Mouse (Mus musculus) liver, postnatal 0 days (tissue): ENCODE data around the gene Dmbt1. TPM values are rescaled to one million over a fixed set of nuclear protein-coding genes. Genes with fewer than 3 reads are reported as not detected.
"Not testable (repeated sequence)": the region's sequence is repeated elsewhere in the genome, so short reads cannot be mapped to it uniquely, and the experiment has no call there.

Source experiments
- ATAC-seq: fragments of 200-750 bp; cut with Nextera tagmentation; 2 replicates; pipeline ENCODE4 v1.8.0; 2017; ENCODE audit warnings: mild to moderate bottlenecking, moderate library complexity
- DNase-seq: peaks from one replicate; pipeline ENCODE4 v3.0.0-alpha.2; 2016
- H3K27ac ChIP-seq: fragments of 300-500 bp; sonication (generic); 2 replicates; pipeline ENCODE4 v1.5.1; 2014; ENCODE audit warnings: antibody characterized with exemption, moderate library complexity, mild to moderate bottlenecking, low read depth
- H3K27me3 ChIP-seq: fragments of 300-500 bp; sonication (generic); 2 replicates; pipeline ENCODE4 v1.6.1; 2014; ENCODE audit warnings: low read length, control low read depth, mixed read lengths; ENCODE audit not compliant: insufficient read depth
- H3K36me3 ChIP-seq: fragments of 300-500 bp; sonication (generic); replicated peaks from 2 replicates; pipeline ENCODE4 v1.6.1; 2014; ENCODE audit warnings: mild to moderate bottlenecking, control low read depth, low read length, moderate library complexity, mixed read lengths; ENCODE audit not compliant: insufficient read depth
- H3K4me1 ChIP-seq: fragments of 300-500 bp; sonication (generic); 2 replicates; pipeline ENCODE4 v1.6.1; 2014; ENCODE audit warnings: antibody characterized with exemption, mild to moderate bottlenecking, control low read depth; ENCODE audit not compliant: insufficient read depth
- H3K4me2 ChIP-seq: fragments of 300-500 bp; sonication (generic); 2 replicates; pipeline ENCODE4 v1.6.1; 2014; ENCODE audit warnings: low read depth, mild to moderate bottlenecking, low read length, moderate library complexity, mixed read lengths
- H3K4me3 ChIP-seq: fragments of 300-500 bp; sonication (generic); 2 replicates; pipeline ENCODE4 v1.5.1; 2014; ENCODE audit warnings: low read depth, low read length
- H3K9ac ChIP-seq: fragments of 300-500 bp; sonication (generic); replicated peaks from 2 replicates; pipeline ENCODE4 v1.6.1; 2014; ENCODE audit warnings: mild to moderate bottlenecking, moderate library complexity
- H3K9me3 ChIP-seq: fragments of 300-500 bp; sonication (generic); 2 replicates; pipeline ENCODE4 v1.6.1; 2016; ENCODE audit warnings: mild to moderate bottlenecking, control low read depth, low read length, mixed read lengths
- CTCF ChIP-seq: sonication (generic); IDR thresholded peaks from 2 replicates; pipeline ENCODE4 v1.5.1; 2016; ENCODE audit warnings: antibody characterized with exemption, low read depth
- EP300 ChIP-seq: IDR thresholded peaks from 2 replicates; pipeline ENCODE4 v1.6.1; 2016; ENCODE audit warnings: antibody characterized with exemption, low read depth, mild to moderate bottlenecking
- WGBS: fragments of 180-500 bp; shearing (Covaris S2); extraction: QIAGEN DNeasy Blood & Tissue Kit; methylation state at CpG from one replicate; pipeline ENCODE4 v1.1.7; 2014; ENCODE audit not compliant: insufficient replicate concordance; 5-methylcytosine and 5-hydroxymethylcytosine counted together
- polyA plus RNA-seq: library from polyadenylated mRNA; unstranded; fragments of >200 nt; fragmentation: Nextera tagmentation; extraction: Ambion mirVana; gene quantifications from 2 replicates; pipeline ENCODE4 v1.2.1, GENCODE M21; 2015

Gene Dmbt1
- polyA plus RNA-seq, 1 experiment from 2014 or later, result 0.27 TPM

DNA sequence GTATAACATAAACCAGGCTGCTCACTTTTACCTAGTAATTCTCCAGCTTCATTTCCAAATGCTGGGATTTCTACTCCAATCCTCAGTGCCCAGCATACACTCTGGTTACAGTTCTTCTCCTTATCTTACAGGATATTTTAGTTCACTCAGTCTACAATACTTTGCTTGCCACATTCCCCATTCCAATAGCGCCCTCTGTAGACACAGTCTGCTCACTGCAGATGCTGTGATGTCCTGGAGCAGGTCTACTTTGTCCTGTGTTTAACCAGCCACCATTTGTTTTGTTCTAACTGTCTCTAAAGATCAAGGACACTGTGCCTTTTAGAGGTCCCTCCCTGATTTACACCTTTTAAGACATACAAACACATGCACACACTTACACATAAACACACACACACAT, 36.3 kb downstream of the Dmbt1 start:
- H3K4me3 ChIP-seq, H3K4me1 ChIP-seq, H3K27me3 ChIP-seq, H3K27ac ChIP-seq, DNase-seq, H3K4me2 ChIP-seq, H3K9me3 ChIP-seq, H3K9ac ChIP-seq, ATAC-seq, H3K36me3 ChIP-seq: not testable (repeated sequence)
- 8% methylated on average over 1 of the region's 1 CpGs for WGBS
- peak; percentile 48 for TF ChIP-seq CTCF

DNA sequence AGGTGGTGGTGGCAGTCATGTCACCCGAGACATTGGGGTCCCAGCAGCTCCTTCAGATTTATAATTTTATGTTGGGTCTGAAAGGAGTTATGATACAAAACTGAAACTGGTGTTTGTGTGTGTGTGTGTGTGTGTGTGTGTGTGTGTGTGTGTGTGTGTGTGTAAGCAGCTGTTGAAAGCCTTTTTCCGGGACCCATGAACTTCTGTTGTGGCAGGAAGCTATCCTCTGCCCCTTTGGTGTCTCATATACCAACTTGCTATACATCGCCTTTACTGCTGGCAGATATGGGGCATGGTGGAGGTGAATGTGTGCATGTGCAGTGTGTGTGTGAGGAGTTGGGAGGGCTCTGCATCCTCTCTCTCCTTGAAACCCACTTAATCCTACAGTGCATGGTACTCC, 41.6 kb downstream of the Dmbt1 start:
- 78% methylated on average over 3 of the region's 3 CpGs for WGBS
- not testable (repeated sequence) for H3K4me1 ChIP-seq, H3K9ac ChIP-seq, H3K9me3 ChIP-seq, H3K4me3 ChIP-seq, ATAC-seq, H3K4me2 ChIP-seq, H3K27ac ChIP-seq, DNase-seq, H3K36me3 ChIP-seq, H3K27me3 ChIP-seq

DNA sequence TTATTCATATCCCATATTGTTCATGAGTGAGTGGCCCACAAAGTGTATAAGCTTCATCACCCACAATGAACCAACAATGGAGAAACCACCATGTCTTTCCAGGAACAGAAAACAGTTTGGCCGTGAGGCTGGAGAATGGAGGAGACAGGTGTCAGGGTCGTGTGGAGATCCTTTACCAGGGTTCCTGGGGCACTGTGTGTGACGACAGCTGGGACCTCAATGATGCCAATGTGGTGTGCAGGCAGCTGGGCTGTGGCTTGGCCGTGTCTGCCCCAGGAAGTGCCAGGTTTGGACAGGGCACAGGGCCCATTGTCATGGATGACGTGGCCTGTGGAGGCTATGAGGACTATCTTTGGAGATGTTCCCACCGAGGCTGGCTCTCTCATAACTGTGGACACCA, 42.2 kb downstream of the Dmbt1 start:
- 58% methylated on average over 6 of the region's 6 CpGs for WGBS
- not testable (repeated sequence) for H3K27me3 ChIP-seq, H3K4me3 ChIP-seq, H3K4me2 ChIP-seq, H3K27ac ChIP-seq, ATAC-seq, DNase-seq, H3K9ac ChIP-seq, H3K36me3 ChIP-seq, H3K9me3 ChIP-seq, H3K4me1 ChIP-seq

GRCm38 (mm10) chr7:131075956-131076355, 44.1 kb downstream of the Dmbt1 start:
- ATAC-seq (no peak), DNase-seq (no peak)
- H3K36me3 ChIP-seq, result no peaks in the 10 kb centered on the region
- no peaks in the 10 kb centered on the region for H3K4me1 ChIP-seq
- no peak overlapping the region for H3K9ac ChIP-seq
- TF ChIP-seq CTCF (peak; percentile 48), EP300 (no peak)
- no peaks in the 10 kb centered on the region for H3K9me3 ChIP-seq
- no peak overlapping the region for H3K4me3 ChIP-seq
- no peak overlapping the region for H3K4me2 ChIP-seq
- 3% methylated on average over 1 of the region's 1 CpGs for WGBS
- no peaks in the 10 kb centered on the region for H3K27me3 ChIP-seq
- no peak overlapping the region for H3K27ac ChIP-seq

DNA sequence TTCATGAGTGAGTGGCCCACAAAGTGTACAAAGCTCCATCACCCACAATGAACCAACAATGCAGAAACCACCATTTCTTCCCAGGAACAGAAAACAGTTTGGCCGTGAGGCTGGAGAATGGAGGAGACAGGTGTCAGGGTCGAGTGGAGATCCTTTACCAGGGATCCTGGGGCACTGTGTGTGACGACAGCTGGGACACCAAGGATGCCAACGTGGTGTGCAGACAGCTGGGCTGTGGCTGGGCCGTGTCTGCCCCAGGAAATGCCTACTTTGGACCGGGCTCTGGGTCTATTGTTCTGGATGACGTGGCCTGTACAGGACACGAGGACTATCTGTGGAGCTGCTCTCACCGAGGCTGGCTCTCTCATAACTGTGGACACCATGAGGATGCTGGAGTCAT, 50.5 kb downstream of the Dmbt1 start:
- not testable (repeated sequence) for H3K36me3 ChIP-seq, H3K4me1 ChIP-seq, H3K27ac ChIP-seq, ATAC-seq, H3K27me3 ChIP-seq, H3K4me3 ChIP-seq, H3K9me3 ChIP-seq, H3K9ac ChIP-seq, H3K4me2 ChIP-seq, DNase-seq
- WGBS, result 56% methylated on average over 9 of the region's 9 CpGs

DNA sequence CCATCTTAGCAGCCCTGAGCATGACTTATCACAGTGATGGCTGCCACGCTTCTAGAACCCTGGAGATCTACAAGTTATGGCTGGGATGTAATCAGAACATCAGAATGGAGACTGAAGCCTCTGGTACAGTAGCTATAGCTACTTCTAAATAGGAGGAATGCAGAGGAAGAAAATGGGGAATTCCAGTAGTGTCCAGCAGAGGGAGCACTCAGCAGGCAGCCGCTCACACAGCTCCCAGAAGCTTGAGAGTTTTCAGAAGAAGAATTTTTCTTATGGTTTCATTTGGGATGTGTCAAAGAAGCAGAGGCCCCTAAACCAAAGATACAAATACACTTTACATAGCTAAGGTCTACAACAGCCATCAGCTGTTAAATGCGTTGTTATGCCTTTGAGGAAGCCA, 80.6 kb downstream of the Dmbt1 start:
- no peak overlapping the region for H3K4me2 ChIP-seq
- 26% methylated on average over 3 of the region's 3 CpGs for WGBS
- H3K9ac ChIP-seq, result no peak overlapping the region
- no peaks in the 10 kb centered on the region for H3K9me3 ChIP-seq
- no peaks in the 10 kb centered on the region for H3K27me3 ChIP-seq
- ATAC-seq (no peak), DNase-seq (peak; percentile 52)
- H3K36me3 ChIP-seq, result no peaks in the 10 kb centered on the region
- H3K27ac ChIP-seq, result no peak overlapping the region
- TF ChIP-seq EP300 (no peak), CTCF (peak; percentile 72)
- no peaks in the 10 kb centered on the region for H3K4me1 ChIP-seq
- H3K4me3 ChIP-seq, result no peak overlapping the region

DNA sequence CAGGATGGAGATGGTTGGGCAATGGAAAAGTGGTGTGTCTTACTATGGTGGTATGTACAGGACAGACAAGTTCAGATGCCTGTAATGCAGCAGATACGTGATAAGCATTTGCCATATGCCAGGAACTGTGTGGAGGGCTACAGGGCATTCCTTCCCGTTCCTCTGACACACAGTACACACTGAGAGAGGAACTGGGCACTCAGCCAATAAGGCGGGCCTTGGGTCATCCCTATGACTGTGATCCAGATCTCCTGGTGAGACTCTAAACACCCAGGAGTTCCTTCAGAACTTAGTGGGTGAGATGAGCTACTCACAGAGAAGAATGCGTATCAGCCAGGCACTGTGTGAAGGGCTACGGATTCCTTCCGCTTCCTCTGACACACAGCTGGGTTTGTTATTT, 81.8 kb downstream of the Dmbt1 start:
- H3K27me3 ChIP-seq, result no peaks in the 10 kb centered on the region
- ATAC-seq (no peak), DNase-seq (no peak)
- no peaks in the 10 kb centered on the region for H3K9me3 ChIP-seq
- WGBS, result 67% methylated on average over 6 of the region's 6 CpGs
- no peak for TF ChIP-seq EP300
- no peak for TF ChIP-seq CTCF
- no peaks in the 10 kb centered on the region for H3K4me1 ChIP-seq
- no peaks in the 10 kb centered on the region for H3K36me3 ChIP-seq
- H3K4me3 ChIP-seq, result no peak overlapping the region
- H3K4me2 ChIP-seq, result no peak overlapping the region
- no peak overlapping the region for H3K9ac ChIP-seq
- no peak overlapping the region for H3K27ac ChIP-seq
